Comparison of ENCODE assay signal across 8 mouse cellular contexts in the genomic region with DNA sequence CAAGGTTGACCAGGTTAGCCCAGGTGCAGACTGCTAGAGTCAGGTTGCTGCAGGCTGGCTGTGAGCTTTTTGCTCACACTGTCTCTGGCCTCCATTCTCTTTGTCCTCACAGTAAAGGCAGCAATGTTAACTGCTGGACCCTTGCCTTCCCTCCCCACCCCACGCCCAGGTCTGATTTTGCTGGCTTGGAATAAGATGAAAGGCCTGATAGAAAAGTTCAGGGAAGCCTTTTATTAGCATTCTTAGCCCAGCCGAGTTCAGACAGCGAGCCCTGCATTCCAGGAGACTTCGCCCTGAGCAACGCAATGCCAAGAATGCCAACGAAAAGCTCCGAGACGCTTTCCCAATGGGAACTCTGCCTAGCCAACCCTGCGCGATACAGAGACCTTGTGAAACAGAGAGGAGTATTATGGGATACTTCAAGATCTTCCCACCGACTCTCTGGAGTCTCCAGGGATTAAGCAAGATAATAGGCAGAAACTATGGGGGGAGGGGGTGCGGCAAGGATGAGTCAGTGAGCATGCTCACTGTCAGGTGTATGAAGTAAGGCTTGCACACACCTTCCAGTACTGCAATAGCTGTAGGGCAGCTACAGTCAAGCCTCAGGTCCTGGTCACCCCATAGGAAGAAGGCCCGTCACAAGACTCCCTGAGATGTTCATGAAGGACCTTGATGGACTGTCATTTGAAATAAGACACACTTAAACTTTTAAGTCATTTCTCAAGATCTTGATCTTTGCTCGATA. TPM values are rescaled to one million over a fixed set of nuclear protein-coding genes. Genes with fewer than 3 reads are reported as not detected.
A peak's percentile ranks its signal among the peaks of the same experiment; 100 is the strongest.
DNase-seq lines count a peak whose midpoint lies in the region; ATAC-seq lines count a peak whose summit lies in the region.

No protein-coding gene starts in this region.

- 48% methylated on average over 14 of the region's 14 CpGs for WGBS in heart, embryonic 11.5 days (ENCODE audit: insufficient replicate concordance)
- WGBS in intestine, embryonic 14.5 days: 46% methylated on average over 14 of the region's 14 CpGs

- peaks cover 13% of the 10 kb centered on the region for H3K4me1 ChIP-seq in heart, embryonic 11.5 days (ENCODE audit: control insufficient read depth, insufficient read depth, low read length)
- peaks cover 46% of the 10 kb centered on the region for H3K4me1 ChIP-seq in intestine, embryonic 14.5 days (replicated peaks; ENCODE audit: control insufficient read depth, insufficient read depth, low read length)

- H3K9ac ChIP-seq in heart, embryonic 11.5 days (ENCODE audit: low read depth, low read length): no peak overlapping the region
- H3K9ac ChIP-seq in intestine, embryonic 14.5 days (ENCODE audit: low read length): no peak overlapping the region

- DNase-seq in heart, postnatal 4 days: no peak
- DNase-seq in embryo, embryonic 9.5 days (ENCODE audit: extremely low spot score): peak; percentile 45
- no peak for DNase-seq in intestine, embryonic 14.5 days (ENCODE audit: low spot score)
- peak; percentile 63 for DNase-seq in lung, postnatal 36 days
- no peak for DNase-seq in frontal cortex, postnatal 36 days (ENCODE audit: low spot score in 2 of 2)
- DNase-seq in gastrocnemius, adult 8-10 months (ENCODE audit: low spot score in 2 of 2): no peak
- DNase-seq in left cerebral cortex, postnatal 36 days (ENCODE audit: low spot score in 2 of 2): no peak

- H3K4me2 ChIP-seq in heart, embryonic 11.5 days: peak overlapping the region; percentile 27; the same call in 1 of the 2 replicates
- H3K4me2 ChIP-seq in intestine, embryonic 14.5 days (ENCODE audit: low read length): no peak overlapping the region

- ATAC-seq in heart, embryonic 11.5 days (replicated peaks; ENCODE audit: insufficient number of reproducible peaks, low FRiP score, low TSS enrichment): no peak
- 0 out of 2 replicates have a peak, but pooled peaks have one; percentile 30 for ATAC-seq in intestine, embryonic 14.5 days (replicated peaks; ENCODE audit: low FRiP score, low TSS enrichment, low read depth)

- H3K9me3 ChIP-seq in heart, embryonic 11.5 days (replicated peaks; ENCODE audit: control insufficient read depth, low read length): no peaks in the 10 kb centered on the region
- H3K9me3 ChIP-seq in intestine, embryonic 14.5 days (ENCODE audit: control insufficient read depth, low read length): no peaks in the 10 kb centered on the region

- H3K36me3 ChIP-seq in heart, embryonic 11.5 days (ENCODE audit: control insufficient read depth, insufficient read depth, low read length): no peaks in the 10 kb centered on the region
- H3K36me3 ChIP-seq in intestine, embryonic 14.5 days (ENCODE audit: control insufficient read depth, insufficient read depth, low read length): no peaks in the 10 kb centered on the region

- H3K27me3 ChIP-seq in heart, embryonic 11.5 days (ENCODE audit: control insufficient read depth, insufficient read depth, low read length): no peaks in the 10 kb centered on the region
- no peaks in the 10 kb centered on the region for H3K27me3 ChIP-seq in intestine, embryonic 14.5 days (replicated peaks; ENCODE audit: control insufficient read depth, insufficient read depth, low read length)

- intact Hi-C loops in left cerebral cortex, postnatal 36 days (cut with DNase I): no loop called here

- no peak overlapping the region for H3K27ac ChIP-seq in heart, embryonic 11.5 days (ENCODE audit: low read depth, low read length)
- H3K27ac ChIP-seq in intestine, embryonic 14.5 days (ENCODE audit: low read depth): peak overlapping the region; percentile 12; the same call in 1 of the 2 replicates

- no peak overlapping the region for H3K4me3 ChIP-seq in heart, embryonic 11.5 days (ENCODE audit: low read depth, low read length)
- H3K4me3 ChIP-seq in intestine, embryonic 14.5 days (ENCODE audit: low read depth, low read length): no peak overlapping the region

RNA-seq across cellular contexts. Expression of a gene that starts 17.5 kb away (rescaled TPM):
- polyA plus RNA-seq in heart, embryonic 11.5 days (2014; fragmentation: Nextera tagmentation; extraction: Ambion mirVana): 1.3 and 1.5 TPM in 2 replicates
- total RNA-seq in heart, postnatal 4 days (2021): 10 to 100 TPM; 10.1 to 11.9 TPM
- 21.0 and 24.1 TPM in 2 replicates for polyA plus RNA-seq in intestine, embryonic 14.5 days (2014; fragmentation: Nextera tagmentation; extraction: Ambion mirVana)
- total RNA-seq in gastrocnemius, adult 8-10 months (2022): 1 to 10 TPM; 1.4 to 2.1 (median 1.8) TPM
- 10 to 100 TPM in 1 of 2 experiments, 1 to 10 TPM in 1; 6.7 to 10.2 TPM for total RNA-seq in left cerebral cortex, postnatal 36 days (2021)

Comparison
In these comparisons a context has a peak if more than half of its experiments do, and no peak if none do; other contexts are left out.
1. DNase-seq: peak in embryo, embryonic 9.5 days (single experiment) and lung, postnatal 36 days (single experiment); none in heart, postnatal 4 days (single experiment), intestine, embryonic 14.5 days (single experiment), frontal cortex, postnatal 36 days (0 of 2), gastrocnemius, adult 8-10 months (0 of 2) and left cerebral cortex, postnatal 36 days (0 of 2).